Mouse (Mus musculus) kidney, embryonic 14.5 days (tissue): ENCODE results near the gene Eif2b4. TPM values are rescaled to one million over a fixed set of nuclear protein-coding genes. Genes with fewer than 3 reads are reported as not detected.
A peak's percentile ranks its signal among the peaks of the same experiment; 100 is the strongest.

Experiments used
- ATAC-seq: fragments of 200-750 bp; cut with Nextera tagmentation; 2 replicates; pipeline ENCODE4 v1.8.0; 2017; ENCODE audit warnings: moderate number of reproducible peaks, mild to moderate bottlenecking, moderate TSS enrichment, moderate library complexity; ENCODE audit not compliant: low FRiP score, low TSS enrichment
- H3K27ac ChIP-seq: fragments of 300-500 bp; sonication (generic); 2 replicates; pipeline ENCODE4 v1.5.1; 2014; ENCODE audit warnings: low read depth, mild to moderate bottlenecking, low read length, moderate library complexity, mixed read lengths
- H3K27me3 ChIP-seq: fragments of 300-500 bp; sonication (generic); 2 replicates; pipeline ENCODE4 v1.6.1; 2014; ENCODE audit warnings: mild to moderate bottlenecking, low read length; ENCODE audit not compliant: control insufficient read depth, insufficient read depth
- H3K36me3 ChIP-seq: fragments of 300-500 bp; sonication (generic); 2 replicates; pipeline ENCODE4 v1.6.1; 2014; ENCODE audit warnings: low read length, mixed read lengths; ENCODE audit not compliant: control insufficient read depth, insufficient read depth
- H3K4me1 ChIP-seq: fragments of 300-500 bp; sonication (generic); 2 replicates; pipeline ENCODE4 v1.6.1; 2014; ENCODE audit warnings: low read length, mixed read lengths; ENCODE audit not compliant: control insufficient read depth, insufficient read depth
- H3K4me2 ChIP-seq: fragments of 300-500 bp; sonication (generic); replicated peaks from 2 replicates; pipeline ENCODE4 v1.6.1; 2014; ENCODE audit warnings: low read depth, mild to moderate bottlenecking, low read length
- H3K4me3 ChIP-seq: fragments of 300-500 bp; sonication (generic); 2 replicates; pipeline ENCODE4 v1.5.1; 2014; ENCODE audit warnings: mild to moderate bottlenecking, low read length
- H3K9ac ChIP-seq: fragments of 300-500 bp; sonication (generic); 2 replicates; pipeline ENCODE4 v1.6.1; 2014; ENCODE audit warnings: low read depth, mild to moderate bottlenecking, low read length, moderate library complexity
- H3K9me3 ChIP-seq: fragments of 300-500 bp; sonication (generic); 2 replicates; pipeline ENCODE4 v1.6.1; 2016; ENCODE audit warnings: low read length; ENCODE audit not compliant: control insufficient read depth
- WGBS: fragments of 180-500 bp; shearing (Covaris S2); extraction: QIAGEN DNeasy Blood & Tissue Kit; methylation state at CpG from one replicate; pipeline ENCODE4 v1.1.7; 2014; 5-methylcytosine and 5-hydroxymethylcytosine counted together
- polyA plus RNA-seq: library from polyadenylated mRNA; unstranded; fragments of >200 nt; fragmentation: Nextera tagmentation; extraction: Ambion mirVana; gene quantifications from 2 replicates; pipeline ENCODE4 v1.2.1, GENCODE M21; 2014

Eif2b4 gene
- polyA plus RNA-seq, 1 experiment from 2014 or later, result 67.3 TPM

DNA sequence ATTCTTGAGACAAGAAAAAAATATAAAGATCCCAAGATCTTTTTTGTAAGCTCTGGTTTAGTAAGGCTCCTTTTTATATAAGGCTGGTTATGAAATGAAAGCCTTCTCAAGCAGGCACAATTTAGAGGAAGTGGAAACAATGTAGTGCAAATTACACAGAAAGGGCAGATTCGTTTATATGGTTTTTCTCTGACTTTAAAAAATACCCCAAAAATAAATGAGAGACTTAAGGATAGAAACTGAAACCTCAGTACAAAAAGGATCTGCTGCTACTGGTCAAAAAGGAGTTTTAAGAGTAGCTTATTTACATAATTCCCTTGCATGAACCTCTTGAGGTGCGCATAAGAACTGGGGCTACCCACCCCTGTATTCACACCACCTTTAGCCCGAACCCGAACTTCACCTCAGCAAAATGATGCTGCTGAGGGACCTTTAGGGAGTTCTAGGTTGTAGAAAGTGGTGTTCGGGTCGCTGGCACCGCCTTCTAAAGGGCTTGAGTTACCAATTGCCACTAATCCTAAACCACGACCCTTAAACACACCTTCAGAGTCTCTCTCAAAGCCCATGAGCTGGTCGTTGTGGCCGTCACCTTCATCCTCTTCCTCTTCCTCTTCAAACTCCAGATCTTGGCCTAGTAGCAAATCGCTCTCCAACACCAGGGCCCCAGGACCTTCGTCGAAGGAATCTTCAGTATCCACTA lies 8.0 kb upstream of the Eif2b4 start:
- 17% methylated on average over 13 of the region's 13 CpGs for WGBS
- ATAC-seq, result no peak

DNA sequence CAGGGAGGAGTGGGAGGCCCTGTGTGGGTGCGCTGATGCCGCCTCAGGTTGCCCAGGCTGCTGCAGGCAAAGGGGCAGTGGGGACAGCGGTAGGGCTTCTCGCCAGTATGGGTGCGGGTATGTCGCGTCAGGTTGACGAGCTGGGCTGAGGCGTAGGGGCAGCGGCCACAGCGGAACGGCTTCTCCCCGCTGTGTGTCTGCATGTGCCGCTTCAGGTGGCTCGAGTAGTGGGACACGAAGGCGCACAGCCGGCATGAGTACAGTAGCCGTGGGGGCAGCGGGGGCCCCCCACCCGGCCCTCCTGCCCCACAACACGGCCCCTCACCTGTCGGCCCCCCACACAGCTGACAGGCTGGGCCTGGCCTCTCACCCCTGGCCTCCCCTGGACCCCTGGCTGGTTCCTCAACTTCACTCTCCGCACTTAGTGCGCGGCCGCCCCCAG lies 7.1 kb upstream of the Eif2b4 start:
- 0 out of 2 replicates have a peak overlapping the region, but pooled peaks have one; percentile 79 for H3K4me2 ChIP-seq
- 90% methylated on average over 27 of the region's 27 CpGs for WGBS
- ATAC-seq, result no peak
- H3K27me3 ChIP-seq, result no peaks in the 10 kb centered on the region
- 0 out of 2 replicates have a peak overlapping the region, but pooled peaks have one; percentile 88 for H3K9ac ChIP-seq
- H3K36me3 ChIP-seq, result peaks cover 82% of the 10 kb centered on the region
- peaks cover 6% of the 10 kb centered on the region for H3K9me3 ChIP-seq
- H3K4me3 ChIP-seq, result peak overlapping the region; percentile 5; the same call in 1 of the 2 replicates
- H3K4me1 ChIP-seq, result peaks cover 7% of the 10 kb centered on the region; the same call in 1 of the 2 replicates
- 0 out of 2 replicates have a peak overlapping the region, but pooled peaks have one; percentile 3 for H3K27ac ChIP-seq

More for the DNA sequence above, 8.0 kb upstream of the Eif2b4 start:
- Histone ChIP-seq H3K9ac (peak overlapping the region; percentile 88), H3K27me3 (no peaks in the 10 kb centered on the region), H3K27ac (peak overlapping the region; percentile 70), H3K36me3 (peaks cover 80% of the 10 kb centered on the region), H3K4me2 (peak overlapping the region; percentile 79), H3K4me3 (peak overlapping the region; percentile 64), H3K9me3 (peaks cover 6% of the 10 kb centered on the region), H3K4me1 (peaks cover 7% of the 10 kb centered on the region; the same call in 1 of the 2 replicates)

DNA sequence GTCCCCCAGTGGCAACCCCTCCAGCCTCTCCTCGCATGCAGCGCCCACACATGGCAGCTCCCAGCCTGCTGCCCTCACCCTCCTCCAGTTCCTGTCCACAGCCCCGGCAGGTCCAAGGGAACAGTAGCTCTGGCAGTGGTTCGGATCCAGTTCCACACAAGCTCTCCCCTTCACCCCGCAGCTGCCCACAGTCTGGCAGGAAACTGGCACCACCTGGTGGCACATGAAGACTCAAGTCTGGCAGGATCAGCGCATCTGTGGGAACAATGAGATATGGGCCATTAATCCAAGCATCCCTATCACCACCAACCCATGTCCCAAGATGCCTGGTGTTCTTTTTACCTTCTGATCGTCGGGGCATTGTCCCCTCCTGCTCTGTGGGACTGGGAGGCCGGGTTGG lies 6.7 kb upstream of the Eif2b4 start:
- Histone ChIP-seq H3K4me1 (peaks cover 7% of the 10 kb centered on the region; the same call in 1 of the 2 replicates), H3K4me2 (no peak overlapping the region), H3K9me3 (peaks cover 6% of the 10 kb centered on the region), H3K27ac (0 out of 2 replicates have a peak overlapping the region, but pooled peaks have one; percentile 3), H3K36me3 (peaks cover 82% of the 10 kb centered on the region), H3K9ac (no peak overlapping the region), H3K27me3 (no peaks in the 10 kb centered on the region), H3K4me3 (peak overlapping the region; percentile 5; the same call in 1 of the 2 replicates)
- ATAC-seq, result no peak
- 81% methylated on average over 9 of the region's 9 CpGs for WGBS

DNA sequence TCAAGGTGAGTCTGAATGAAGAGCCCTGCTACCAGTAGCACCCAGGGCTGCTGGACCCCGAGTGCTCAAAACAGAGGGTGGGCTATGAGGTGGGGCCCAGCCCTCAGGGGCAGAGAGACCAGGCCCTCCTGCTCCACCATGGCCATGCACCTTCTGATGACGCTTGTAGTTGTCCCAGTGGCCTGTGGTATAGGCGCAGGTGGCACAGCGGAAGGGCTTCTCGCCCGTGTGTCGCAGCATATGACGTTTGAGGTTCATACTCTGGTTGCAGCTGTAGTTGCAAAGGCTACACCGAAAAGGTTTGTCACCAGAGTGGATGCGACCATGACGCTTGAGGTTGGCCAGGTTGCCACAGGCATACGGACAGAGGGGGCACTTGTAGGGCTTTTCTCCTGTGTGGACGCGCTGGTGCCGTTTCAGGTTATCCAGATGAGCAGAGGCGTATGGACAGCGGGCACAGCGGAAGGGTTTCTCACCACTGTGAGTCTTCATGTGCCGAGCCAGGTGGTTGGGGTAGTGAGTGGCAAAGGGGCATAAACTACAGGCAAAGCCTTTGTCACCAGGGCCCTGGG lies 6.2 kb upstream of the Eif2b4 start:
- no peak overlapping the region for H3K9ac ChIP-seq
- H3K27me3 ChIP-seq, result no peaks in the 10 kb centered on the region
- peaks cover 82% of the 10 kb centered on the region for H3K36me3 ChIP-seq
- ATAC-seq, result no peak
- peaks cover 6% of the 10 kb centered on the region for H3K9me3 ChIP-seq
- 90% methylated on average over 19 of the region's 19 CpGs for WGBS
- H3K4me1 ChIP-seq, result peaks cover 10% of the 10 kb centered on the region
- H3K4me3 ChIP-seq, result no peak overlapping the region
- H3K4me2 ChIP-seq, result no peak overlapping the region
- no peak overlapping the region for H3K27ac ChIP-seq

- Histone ChIP-seq H3K9me3 (peaks cover 6% of the 10 kb centered on the region), H3K36me3 (peaks cover 76% of the 10 kb centered on the region), H3K27me3 (no peaks in the 10 kb centered on the region), H3K4me1 (peaks cover 17% of the 10 kb centered on the region), H3K9ac (no peak overlapping the region), H3K4me2 (no peak overlapping the region), H3K4me3 (no peak overlapping the region), H3K27ac (no peak overlapping the region)
- WGBS, result 87% methylated on average over 5 of the region's 5 CpGs
- ATAC-seq, result no peak
Observed at GRCm38 (mm10) chr5:31198616-31199320, 5.5 kb upstream of the Eif2b4 start.

DNA sequence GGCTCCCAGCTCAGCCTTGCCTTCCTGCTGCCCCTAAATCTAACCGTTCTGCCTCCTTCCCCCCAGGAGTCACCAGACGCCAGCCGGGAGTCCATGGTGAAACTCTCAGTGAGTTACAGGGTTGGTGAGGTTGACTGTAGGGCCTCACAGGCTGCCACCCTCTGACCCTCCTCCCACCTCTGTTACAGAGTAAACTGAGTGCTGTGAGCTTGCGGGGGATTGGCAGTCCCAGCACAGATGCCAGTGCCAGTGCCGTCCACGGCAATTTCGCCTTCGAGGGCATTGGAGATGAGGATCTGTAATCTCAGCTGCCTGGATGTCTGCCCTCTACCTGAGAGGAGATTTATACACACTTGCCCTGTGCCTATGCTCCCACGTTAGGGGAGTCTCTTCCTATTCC lies 4.9 kb upstream of the Eif2b4 start:
- Histone ChIP-seq H3K4me1 (peaks cover 17% of the 10 kb centered on the region), H3K36me3 (peaks cover 71% of the 10 kb centered on the region)
- WGBS, result 79% methylated on average over 9 of the region's 9 CpGs

DNA sequence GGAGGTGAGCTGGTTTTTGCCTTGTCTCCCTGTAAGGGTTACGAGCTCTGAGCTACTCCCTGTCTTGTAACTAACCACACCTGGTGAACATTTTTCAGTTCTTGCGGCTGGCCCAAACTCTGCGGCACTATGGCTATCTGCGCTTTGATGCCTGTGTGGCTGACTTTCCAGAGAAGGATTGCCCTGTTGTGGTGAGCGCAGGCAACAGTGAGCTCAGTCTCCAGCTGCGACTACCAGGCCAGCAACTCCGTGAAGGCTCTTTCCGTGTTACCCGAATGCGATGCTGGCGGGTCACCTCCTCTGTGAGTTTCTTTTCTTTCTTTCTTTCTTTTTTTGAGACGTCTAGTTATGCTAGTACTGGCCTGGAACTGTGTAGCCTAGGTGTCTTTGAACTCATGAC lies 3.8 kb upstream of the Eif2b4 start:
- peaks cover 18% of the 10 kb centered on the region for H3K4me1 ChIP-seq
- H3K4me3 ChIP-seq, result no peak overlapping the region
- peaks cover 63% of the 10 kb centered on the region for H3K36me3 ChIP-seq
- ATAC-seq, result no peak
- no peak overlapping the region for H3K27ac ChIP-seq
- no peak overlapping the region for H3K9ac ChIP-seq
- 96% methylated on average over 12 of the region's 12 CpGs for WGBS
- no peak overlapping the region for H3K4me2 ChIP-seq
- H3K27me3 ChIP-seq, result no peaks in the 10 kb centered on the region
- peaks cover 6% of the 10 kb centered on the region for H3K9me3 ChIP-seq

More for the DNA sequence above, 4.9 kb upstream of the Eif2b4 start:
- Histone ChIP-seq H3K9ac (no peak overlapping the region), H3K9me3 (peaks cover 6% of the 10 kb centered on the region), H3K4me3 (no peak overlapping the region), H3K4me2 (no peak overlapping the region), H3K27me3 (no peaks in the 10 kb centered on the region), H3K27ac (no peak overlapping the region)
- ATAC-seq, result no peak

DNA sequence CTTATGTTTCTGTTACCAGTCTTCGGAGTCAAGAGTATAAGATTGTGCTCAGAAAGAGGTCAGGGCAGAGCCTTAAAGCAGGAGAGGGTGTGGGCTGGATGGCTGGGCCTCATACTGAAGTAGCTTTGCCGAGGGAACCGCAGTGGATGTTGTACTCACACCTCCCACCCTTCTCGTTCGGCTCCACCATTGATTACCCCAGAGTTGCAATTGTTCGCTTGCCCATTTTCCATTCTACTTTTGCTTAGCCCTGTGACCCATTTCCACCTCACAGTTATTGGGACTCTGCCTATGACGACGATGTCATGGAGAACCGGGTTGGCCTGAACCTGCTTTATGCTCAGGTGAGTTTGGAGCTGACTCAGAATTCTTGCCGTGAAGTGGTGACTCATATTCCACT lies 3.0 kb upstream of the Eif2b4 start:
- Histone ChIP-seq H3K36me3 (peaks cover 63% of the 10 kb centered on the region), H3K27me3 (no peaks in the 10 kb centered on the region), H3K4me3 (no peak overlapping the region), H3K27ac (no peak overlapping the region), H3K9me3 (peaks cover 6% of the 10 kb centered on the region), H3K9ac (no peak overlapping the region), H3K4me1 (peaks cover 21% of the 10 kb centered on the region), H3K4me2 (no peak overlapping the region)
- no peak for ATAC-seq
- WGBS, result 92% methylated on average over 10 of the region's 10 CpGs
